Comparison of ENCODE assay signal across 27 mouse cellular contexts in genomic region chr2:167731149-167731548, GRCm38 (mm10). TPM values are rescaled to one million over a fixed set of nuclear protein-coding genes. Genes with fewer than 3 reads are reported as not detected.
DNase-seq lines count a peak whose midpoint lies in the region; ATAC-seq lines count a peak whose summit lies in the region.
"Had no signal": no experiment of that assay in that cellular context is flagged by ENCODE, and none has a peak within 500 bp of the region (broad histone marks: within the 10 kb centered on the region; RNA-seq: fewer than 3 reads in every experiment).

No protein-coding gene starts in this region.

- no peaks in the 10 kb centered on the region for H3K27me3 ChIP-seq in kidney, embryonic 14.5 days (ENCODE audit: control insufficient read depth, insufficient read depth, low read length)
- no peaks in the 10 kb centered on the region for H3K27me3 ChIP-seq in stomach, embryonic 16.5 days (ENCODE audit: control insufficient read depth, insufficient read depth, low read length)
- H3K27me3 ChIP-seq: hindbrain, embryonic 15.5 days; lung, embryonic 15.5 days had no signal

- no peak overlapping the region for H3K4me2 ChIP-seq in kidney, embryonic 14.5 days (replicated peaks; ENCODE audit: low read depth, low read length)
- no peak overlapping the region for H3K4me2 ChIP-seq in stomach, embryonic 16.5 days (ENCODE audit: low read depth, low read length)
- H3K4me2 ChIP-seq: heart, embryonic 13.5 days; hindbrain, embryonic 15.5 days; limb, embryonic 12.5 days; lung, embryonic 15.5 days had no signal

- H3K27ac ChIP-seq in kidney, embryonic 14.5 days (ENCODE audit: low read depth, low read length) = no peak overlapping the region
- no peak overlapping the region for H3K27ac ChIP-seq in stomach, embryonic 16.5 days (ENCODE audit: low read length)
- H3K27ac ChIP-seq: heart, embryonic 13.5 days; hindbrain, embryonic 15.5 days; left cerebral cortex, adult 2 months; limb, embryonic 12.5 days; liver, embryonic 14.5 days; lung, embryonic 15.5 days; midbrain, embryonic 10.5 days had no signal

- H3K9ac ChIP-seq in kidney, embryonic 14.5 days (ENCODE audit: low read depth, low read length) = no peak overlapping the region
- no peak overlapping the region for H3K9ac ChIP-seq in stomach, embryonic 16.5 days (ENCODE audit: low read length)
- H3K9ac ChIP-seq: heart, embryonic 13.5 days; hindbrain, embryonic 15.5 days; limb, embryonic 12.5 days; liver, embryonic 14.5 days; lung, embryonic 15.5 days had no signal

- peak; percentile 10; the same call in 1 of the 2 replicates for ATAC-seq in kidney, embryonic 14.5 days (ENCODE audit: low FRiP score, low TSS enrichment)
- peak; percentile 16; the same call in 1 of the 2 replicates for ATAC-seq in stomach, embryonic 16.5 days (ENCODE audit: insufficient read depth, low FRiP score)
- ATAC-seq: forebrain, embryonic 14.5 days had no signal

- no peaks in the 10 kb centered on the region for H3K9me3 ChIP-seq in kidney, embryonic 14.5 days (ENCODE audit: control insufficient read depth, low read length)
- no peaks in the 10 kb centered on the region for H3K9me3 ChIP-seq in stomach, embryonic 16.5 days (replicated peaks; ENCODE audit: control insufficient read depth, low read length)
- H3K9me3 ChIP-seq: heart, embryonic 13.5 days; hindbrain, embryonic 15.5 days; limb, embryonic 12.5 days; lung, embryonic 15.5 days; midbrain, embryonic 10.5 days had no signal

- 0 out of 2 replicates have a peak, but pooled peaks cover 7% of the 10 kb centered on the region for H3K4me1 ChIP-seq in kidney, embryonic 14.5 days (ENCODE audit: control insufficient read depth, insufficient read depth, low read length)
- peaks cover 20% of the 10 kb centered on the region for H3K4me1 ChIP-seq in stomach, embryonic 16.5 days (ENCODE audit: control insufficient read depth, insufficient read depth, low read length)
- H3K4me1 ChIP-seq: hindbrain, embryonic 15.5 days had no signal

- 49% methylated on average over 13 of the region's 13 CpGs for WGBS in kidney, embryonic 14.5 days
- WGBS in stomach, embryonic 16.5 days = 57% methylated on average over 13 of the region's 13 CpGs

- no peak overlapping the region for H3K4me3 ChIP-seq in kidney, embryonic 14.5 days (ENCODE audit: low read length)
- H3K4me3 ChIP-seq in stomach, embryonic 16.5 days (replicated peaks; ENCODE audit: low read length) = no peak overlapping the region
- H3K4me3 ChIP-seq: heart, embryonic 13.5 days; hindbrain, embryonic 15.5 days; left cerebral cortex, adult 2 months; limb, embryonic 12.5 days; lung, embryonic 15.5 days; midbrain, embryonic 10.5 days had no signal

- H3K36me3 ChIP-seq in kidney, embryonic 14.5 days (ENCODE audit: control insufficient read depth, insufficient read depth, low read length) = no peaks in the 10 kb centered on the region
- H3K36me3 ChIP-seq in stomach, embryonic 16.5 days (ENCODE audit: control insufficient read depth, insufficient read depth, low read length) = no peaks in the 10 kb centered on the region
- H3K36me3 ChIP-seq: heart, embryonic 13.5 days; hindbrain, embryonic 15.5 days; limb, embryonic 12.5 days; lung, embryonic 15.5 days; midbrain, embryonic 10.5 days had no signal

- DNase-seq in cerebellum, postnatal 14 days = peak; percentile 25 to 45
- DNase-seq in cerebellum, adult 11 months = no peak
- no peak for DNase-seq in kidney, adult 11 months
- DNase-seq in gastrocnemius, adult 8-10 months (ENCODE audit: low spot score in 2 of 2) = peak; percentile 59 to 80
- no peak for DNase-seq in spleen, postnatal 36 days (ENCODE audit: low spot score in 2 of 2)
- DNase-seq in kidney, postnatal 4 days = no peak
- DNase-seq: adrenal gland, adult 2 months; cerebellum, postnatal 25 days; embryo, embryonic 11 days; heart, adult 18-20 months; heart, postnatal 4 days; kidney, adult 2 months; kidney, postnatal 25 days; layer of hippocampus, adult 9-11 months; lung, postnatal 4 days; right cerebral cortex, postnatal 25 days; thymus, postnatal 4 days had no signal

RNA-seq across cellular contexts. Expression of gene Tmem189, which starts 41.5 kb away (rescaled TPM):
- 37.9 and 52.8 TPM in 2 replicates for polyA plus RNA-seq in kidney, embryonic 14.5 days (2014; fragmentation: Nextera tagmentation; extraction: Ambion mirVana)
- total RNA-seq in gastrocnemius, adult 8-10 months (2022) = 10 to 100 TPM; 11.8 to 13.1 (median 12.5) TPM
- polyA plus RNA-seq in stomach, embryonic 16.5 days (2015; fragmentation: Nextera tagmentation; extraction: Ambion mirVana) = 35.7 and 36.8 TPM in 2 replicates

RNA-seq across cellular contexts. Expression of gene Cebpb, which starts 42.4 kb away (rescaled TPM):
- 7.7 and 8.3 TPM in 2 replicates for polyA plus RNA-seq in kidney, embryonic 14.5 days (2014; fragmentation: Nextera tagmentation; extraction: Ambion mirVana)
- total RNA-seq in gastrocnemius, adult 8-10 months (2022) = 100 to 1,000 TPM in 2 of 4 experiments, 10 to 100 TPM in 2; 75.3 to 167 (median 96.4) TPM
- polyA plus RNA-seq in stomach, embryonic 16.5 days (2015; fragmentation: Nextera tagmentation; extraction: Ambion mirVana) = 0.69 and 0.92 TPM in 2 replicates

Comparison
In these comparisons a context has a peak if more than half of its experiments do, and no peak if none do; other contexts are left out.
1. DNase-seq: peak in cerebellum, postnatal 14 days (2 of 2) and gastrocnemius, adult 8-10 months (2 of 2); none in cerebellum, adult 11 months (single experiment), kidney, adult 11 months (single experiment), spleen, postnatal 36 days (0 of 2) and kidney, postnatal 4 days (0 of 2).